Mouse (Mus musculus): ENCODE measurements around the gene Pex11a.

Gene Pex11a

DNA sequence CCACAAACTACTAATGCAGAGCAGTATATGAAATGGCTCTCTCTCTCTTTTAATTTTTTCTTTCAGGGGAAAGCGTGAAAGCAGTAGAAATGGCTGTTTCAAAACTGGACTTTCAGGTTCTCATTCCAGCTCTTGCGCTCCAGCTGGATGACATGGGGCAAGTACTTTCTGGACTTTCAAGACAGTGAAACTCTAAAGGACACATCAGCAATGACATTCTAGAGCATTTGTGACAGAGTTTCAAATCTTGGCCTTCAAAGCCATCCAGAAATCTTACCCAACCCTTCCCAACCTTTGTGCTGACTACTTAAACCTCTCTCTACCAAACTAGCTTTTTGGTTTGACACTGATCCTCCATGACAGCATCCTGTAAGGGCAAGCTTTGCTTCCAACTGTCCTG is 4.0 kb downstream of the Pex11a start:
- DNase-seq (ENCODE audit: low read depth, low spot score): no peak

DNA sequence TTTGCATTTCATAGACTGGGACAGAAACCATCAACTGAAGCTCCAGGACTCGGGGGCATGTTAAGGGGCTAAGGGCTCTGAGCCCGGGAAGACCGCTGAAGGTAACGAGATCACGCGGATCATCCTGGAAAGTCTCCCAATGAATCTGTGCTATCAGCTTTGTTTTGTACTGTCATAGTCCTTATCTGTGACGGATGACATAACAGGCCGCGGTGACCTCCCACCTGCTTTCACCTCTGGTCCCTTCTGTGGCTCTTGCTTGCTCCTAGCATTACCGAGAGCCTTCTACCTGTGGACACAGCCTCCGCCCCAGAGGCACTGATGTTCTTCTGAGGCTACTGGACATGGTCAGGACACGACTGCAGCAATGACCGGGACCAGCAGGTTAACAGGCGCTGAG is 6.4 kb downstream of the Pex11a start:
- DNase-seq (ENCODE audit: low read depth, low spot score): no peak

DNA sequence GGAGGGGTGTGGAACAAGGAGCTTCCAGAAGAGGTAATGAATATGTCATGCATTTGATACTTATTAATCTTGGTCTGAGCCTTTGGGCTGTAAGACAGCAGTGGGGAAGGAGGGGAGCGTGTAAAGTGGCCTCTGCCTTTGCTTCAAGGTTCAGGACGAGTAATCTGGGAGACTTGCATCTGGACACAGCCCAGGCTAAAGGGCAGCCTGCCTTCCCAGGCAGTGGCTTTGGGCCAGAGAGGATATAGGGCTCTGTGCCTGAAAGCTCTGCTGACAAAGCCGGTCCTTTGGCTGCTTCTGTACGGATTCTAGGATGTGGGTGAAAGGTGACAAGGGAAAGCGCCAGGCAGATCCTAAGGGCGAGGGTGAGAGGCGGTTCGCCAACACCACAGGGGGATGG is 8.4 kb downstream of the Pex11a start:
- no peak for DNase-seq (ENCODE audit: low read depth, low spot score)

DNA sequence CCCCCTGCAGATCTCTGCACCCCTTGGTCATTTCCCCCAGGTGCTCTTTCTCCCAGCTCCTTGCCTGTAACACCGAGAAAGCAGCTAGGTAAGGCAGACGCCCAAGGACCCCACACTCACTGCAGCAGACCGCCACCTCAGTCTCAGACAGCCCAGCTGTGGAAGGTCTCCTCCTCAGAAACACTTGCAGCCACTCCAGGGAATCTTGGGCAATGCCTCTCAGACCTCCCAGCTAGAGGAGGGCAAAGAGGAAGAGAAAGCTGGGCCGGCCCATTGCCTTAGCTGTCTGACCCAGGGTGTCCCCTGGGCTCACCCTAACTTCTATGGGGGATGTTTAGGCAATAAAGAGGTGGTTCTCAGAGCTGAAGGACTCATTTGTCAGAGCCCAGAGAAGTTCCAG is 10.3 kb downstream of the Pex11a start, which contains the start of gene Plin1:
TSS of gene Plin1 (minus strand) at position 282 of the 400 bp plus-strand sequence.
- DNase-seq (ENCODE audit: low read depth, low spot score): no peak

DNA sequence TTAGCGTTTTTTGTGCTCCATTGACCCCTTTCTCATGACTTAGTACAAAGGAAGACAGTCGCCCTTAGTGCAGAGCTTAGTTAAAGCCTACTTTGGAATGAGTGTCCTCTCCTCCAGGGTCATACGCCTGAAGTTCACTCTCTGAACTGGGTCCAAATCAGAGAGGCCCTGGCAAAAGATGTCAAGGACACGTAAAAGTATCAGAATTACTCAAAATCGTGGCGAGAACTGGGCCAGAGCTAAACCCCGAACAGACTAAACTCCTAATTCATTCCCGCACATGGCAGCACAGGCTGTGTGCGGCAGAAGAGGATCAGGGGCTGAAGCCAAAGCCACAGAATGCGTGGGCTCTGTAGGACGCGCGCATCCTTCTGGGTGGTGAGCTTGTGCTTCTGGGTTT is 11.5 kb downstream of the Pex11a start:
- DNase-seq (ENCODE audit: low read depth, low spot score): no peak

DNA sequence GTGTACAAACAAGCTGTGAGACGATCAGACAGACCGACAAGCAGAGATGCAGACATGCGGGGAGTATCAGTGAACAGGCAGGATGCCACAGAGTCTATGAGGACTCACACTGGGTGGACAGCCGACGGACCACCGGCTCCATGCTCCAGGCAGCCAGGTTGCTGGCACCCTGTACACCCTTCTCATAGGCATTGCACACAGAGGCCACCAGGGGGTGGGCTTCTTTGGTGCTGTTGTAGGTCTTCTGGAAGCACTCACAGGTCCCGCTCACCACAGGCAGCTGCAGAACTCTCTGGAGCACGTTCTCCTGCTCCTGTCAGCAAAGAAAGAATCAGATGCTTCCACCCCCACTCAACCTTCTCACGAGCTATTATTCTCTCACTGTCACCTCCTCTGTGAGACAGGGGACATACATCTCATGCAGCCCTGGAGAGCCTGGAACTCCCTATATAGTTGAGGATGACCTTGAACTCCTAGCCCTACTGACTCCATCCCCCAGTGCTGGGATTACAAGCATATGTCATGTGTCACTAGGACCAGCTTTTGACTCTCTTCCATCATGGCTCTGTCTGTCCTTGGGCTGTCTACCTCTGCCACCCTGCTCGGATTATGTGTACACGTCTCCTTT is 13.1 kb downstream of the Pex11a start:
- DNase-seq (ENCODE audit: low read depth, low spot score): peak; percentile 58

DNA sequence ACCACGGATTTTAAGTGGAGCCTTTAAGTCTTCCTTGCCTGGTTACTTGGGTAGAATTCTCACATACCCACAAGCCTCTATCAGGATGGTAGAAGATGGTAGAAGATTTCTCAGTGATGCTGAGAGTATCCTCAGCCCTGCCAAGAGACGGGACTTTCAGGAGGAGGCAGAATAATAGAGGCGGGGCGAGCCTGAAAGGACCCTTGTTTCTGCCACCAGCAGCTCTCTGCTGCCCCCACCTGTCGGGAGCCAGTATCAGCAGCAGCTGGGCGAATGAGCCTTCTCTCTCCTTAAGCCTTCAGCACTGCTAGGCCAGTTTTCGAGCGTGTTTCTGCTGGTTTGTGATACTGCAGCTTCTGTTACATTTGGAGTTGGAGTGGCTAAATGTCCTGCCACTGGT is 13.8 kb downstream of the Pex11a start:
- peak; percentile 76 for DNase-seq (ENCODE audit: low read depth, low spot score)

DNA sequence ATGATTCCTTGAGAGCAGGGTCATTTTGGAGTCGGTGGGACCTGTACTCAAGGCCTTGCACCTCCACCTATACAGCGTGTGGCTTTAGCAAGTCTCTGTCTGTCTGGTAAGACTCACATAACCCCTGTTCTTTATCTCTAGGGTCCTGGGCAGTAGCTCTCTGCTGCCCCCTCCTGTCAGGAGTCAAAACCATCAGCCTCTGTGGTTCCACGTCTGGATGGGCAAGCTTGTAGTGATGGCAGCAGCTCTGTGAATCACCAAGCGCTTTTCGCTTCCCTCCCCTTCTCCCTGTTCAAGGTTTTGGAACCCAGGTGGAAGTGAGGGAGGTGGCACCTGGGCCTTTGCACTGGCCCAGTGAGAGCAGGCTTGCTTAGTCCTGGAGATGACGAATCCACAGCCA is 14.7 kb downstream of the Pex11a start:
- peak; percentile 74 for DNase-seq (ENCODE audit: low read depth, low spot score)

DNA sequence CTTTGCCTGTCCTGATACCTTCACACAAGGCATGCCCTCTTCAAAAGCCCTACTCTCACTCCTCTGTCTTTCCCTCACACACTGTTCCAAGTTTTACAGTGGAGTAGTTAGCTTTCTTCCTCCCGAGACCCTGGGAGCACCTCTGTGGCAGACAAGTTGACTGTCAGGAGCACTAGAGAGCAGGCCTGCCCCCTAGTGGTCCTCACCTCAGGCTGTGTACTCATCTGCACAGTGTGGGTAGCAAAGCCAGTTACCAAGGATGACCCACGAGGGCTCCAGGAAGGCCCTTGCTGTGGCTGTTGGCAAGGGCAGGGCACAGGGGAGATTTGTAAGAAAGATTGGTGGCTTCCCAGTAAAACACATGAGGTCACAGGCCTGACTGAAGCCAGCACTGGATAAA is 15.8 kb downstream of the Pex11a start:
- DNase-seq (ENCODE audit: low read depth, low spot score): peak; percentile 58

DNA sequence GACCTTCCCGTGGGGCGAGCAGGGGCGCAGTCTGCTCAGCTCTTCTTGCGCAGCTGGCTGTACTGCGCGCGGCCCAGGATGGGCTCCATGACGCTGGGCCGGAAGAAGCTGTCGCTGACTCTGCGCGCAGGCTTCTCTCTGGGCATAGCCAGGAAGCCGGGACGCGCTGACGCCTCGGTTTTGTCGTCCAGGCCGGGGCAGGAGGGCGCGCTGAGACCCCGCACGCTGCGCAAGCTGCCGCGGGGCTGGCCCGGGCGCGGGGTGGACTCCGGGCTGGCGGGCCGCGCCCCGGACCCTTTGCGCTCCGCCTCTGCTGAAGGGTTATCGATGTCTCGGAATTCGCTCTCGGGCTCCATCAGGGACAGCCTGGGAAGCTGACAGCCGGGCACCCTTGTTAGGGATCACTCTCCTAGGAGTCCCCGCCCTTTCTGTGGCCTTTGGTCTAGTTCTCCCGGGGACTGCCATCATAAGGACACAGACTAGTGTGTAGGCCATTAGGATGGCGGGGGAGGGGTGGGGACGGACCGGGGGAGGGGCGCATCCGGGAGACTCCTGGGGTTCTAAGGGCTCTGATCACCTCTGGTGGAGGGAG is 21.4 kb downstream of the Pex11a start:
- DNase-seq (ENCODE audit: low read depth, low spot score): no peak

DNA sequence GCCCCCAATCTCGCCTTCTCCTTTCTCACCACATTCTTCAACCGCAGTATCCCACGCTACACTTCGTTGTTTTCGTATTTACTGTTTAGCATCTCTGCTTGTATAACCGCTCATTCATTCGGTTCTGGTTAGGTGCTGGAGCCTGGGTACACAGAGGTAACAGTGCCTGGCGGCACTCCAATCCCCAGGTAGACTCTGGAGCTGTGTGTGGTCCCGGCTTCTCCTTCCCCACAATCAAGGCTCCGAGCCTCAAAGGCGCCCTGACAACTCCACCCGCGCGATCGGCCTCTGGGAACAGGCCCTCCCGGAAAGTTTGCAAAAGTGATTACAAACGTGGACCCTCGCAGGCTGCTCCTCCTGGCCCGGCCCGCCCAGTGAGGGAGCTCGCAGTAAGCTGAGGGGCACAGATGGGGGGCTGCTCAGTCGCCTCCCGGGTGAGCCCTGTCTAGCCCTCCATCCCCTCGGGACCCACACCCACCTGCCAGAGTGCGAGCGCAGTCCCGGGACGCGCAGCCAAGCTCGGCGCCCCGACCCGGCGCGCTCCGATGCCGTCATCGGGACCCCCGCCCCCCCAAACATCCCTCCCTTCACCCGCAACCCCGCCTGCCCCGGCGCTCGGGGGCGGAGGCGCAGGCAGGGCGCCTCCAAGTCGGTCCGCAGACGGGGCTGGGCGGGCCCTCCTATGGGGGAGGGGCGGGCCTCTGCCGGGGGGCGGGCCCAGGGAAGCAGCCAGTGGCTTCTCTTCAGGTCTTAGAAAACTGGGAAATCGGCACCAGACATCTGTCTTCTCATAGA is 27.5 kb downstream of the Pex11a start, which contains the start of gene Kif7:
TSS of gene Kif7 (minus strand) at position 534 of the 795 bp plus-strand sequence.
- DNase-seq (ENCODE audit: low read depth, low spot score): peak; percentile 64

DNA sequence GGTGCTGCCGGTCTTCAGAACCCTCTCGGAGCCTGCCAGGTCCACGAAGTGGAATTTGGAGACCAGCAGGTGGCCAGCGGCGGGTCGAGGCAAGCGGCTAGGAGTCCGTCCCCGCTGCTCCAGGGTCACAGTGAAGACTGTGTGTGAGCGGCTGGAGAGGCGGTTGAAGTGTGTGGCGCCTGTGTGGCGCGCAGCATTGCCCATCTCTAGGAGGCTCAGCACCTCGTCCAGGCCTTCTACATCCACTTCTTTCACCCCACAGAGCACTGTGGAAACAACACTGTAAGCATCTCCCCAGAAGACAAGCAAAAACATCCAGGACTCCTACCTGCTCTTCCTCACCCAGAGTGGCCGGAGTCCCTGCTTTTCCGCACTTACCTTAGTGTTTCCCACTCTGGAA is 32.1 kb downstream of the Pex11a start:
- DNase-seq (ENCODE audit: low read depth, low spot score): no peak

DNA sequence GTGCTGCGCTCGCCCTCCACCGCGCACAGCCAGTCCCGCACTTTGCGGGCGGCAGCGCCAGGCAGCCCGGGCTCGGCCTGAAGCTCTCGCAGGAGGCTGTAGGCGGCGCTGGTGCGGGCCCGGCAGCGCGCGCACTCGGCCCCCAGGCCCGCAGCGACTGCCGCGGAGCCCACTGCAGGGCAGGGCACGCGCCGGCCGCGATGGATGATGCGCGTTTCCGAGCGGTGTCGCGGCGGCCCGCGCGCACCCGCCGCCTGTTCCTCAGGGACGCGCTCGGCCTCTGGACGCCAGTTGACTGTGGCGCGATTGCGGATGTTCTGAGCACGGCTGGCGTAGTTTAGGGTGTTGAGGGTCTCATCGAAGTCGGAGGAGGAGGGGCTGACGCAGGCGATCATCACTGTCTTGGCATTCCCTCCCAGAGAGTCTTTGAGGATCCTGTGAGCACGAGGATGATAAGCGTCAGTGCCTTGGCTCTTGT is 32.8 kb downstream of the Pex11a start:
- no peak for DNase-seq (ENCODE audit: low read depth, low spot score)

DNA sequence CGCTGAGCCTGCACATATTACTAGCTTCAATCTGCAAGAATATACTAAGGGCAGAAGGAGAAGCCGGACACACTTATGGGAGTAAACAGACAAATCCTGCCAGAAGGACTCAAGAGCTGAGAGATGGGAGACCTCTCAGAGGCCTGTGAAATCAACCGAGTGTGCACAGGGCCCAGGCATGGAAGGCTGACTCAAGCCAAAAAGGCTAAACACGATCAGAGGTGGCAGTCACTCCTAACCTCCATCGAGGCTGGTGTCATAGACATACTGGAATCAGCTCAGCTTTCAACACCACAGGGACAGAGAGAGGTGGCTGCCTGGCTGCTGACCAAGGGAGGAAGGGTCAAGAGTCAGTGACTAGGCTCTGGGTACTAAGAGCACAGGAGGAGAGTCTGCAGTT is 37.7 kb downstream of the Pex11a start:
- no peak for DNase-seq (ENCODE audit: low read depth, low spot score)

DNA sequence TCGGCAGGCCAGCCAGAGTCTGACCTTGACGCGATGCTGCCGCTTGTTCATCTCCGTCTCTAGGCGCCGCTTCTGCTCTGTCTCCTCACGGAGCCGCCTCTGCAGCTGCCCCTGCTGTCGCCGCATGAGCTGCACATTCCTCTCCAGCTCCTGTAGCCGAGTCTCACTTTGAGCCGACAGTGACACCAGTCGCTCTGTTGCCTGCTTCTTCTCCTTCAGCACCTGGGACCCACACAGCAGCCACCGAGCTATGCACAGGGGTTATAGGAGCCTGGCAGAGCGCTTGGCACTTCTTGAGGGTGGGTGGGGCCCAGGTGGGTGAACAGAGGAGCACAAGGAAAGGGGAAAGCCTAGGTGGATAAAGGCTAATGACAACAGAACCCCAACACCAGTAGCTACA is 40.2 kb downstream of the Pex11a start:
- DNase-seq (ENCODE audit: low read depth, low spot score): no peak

DNA sequence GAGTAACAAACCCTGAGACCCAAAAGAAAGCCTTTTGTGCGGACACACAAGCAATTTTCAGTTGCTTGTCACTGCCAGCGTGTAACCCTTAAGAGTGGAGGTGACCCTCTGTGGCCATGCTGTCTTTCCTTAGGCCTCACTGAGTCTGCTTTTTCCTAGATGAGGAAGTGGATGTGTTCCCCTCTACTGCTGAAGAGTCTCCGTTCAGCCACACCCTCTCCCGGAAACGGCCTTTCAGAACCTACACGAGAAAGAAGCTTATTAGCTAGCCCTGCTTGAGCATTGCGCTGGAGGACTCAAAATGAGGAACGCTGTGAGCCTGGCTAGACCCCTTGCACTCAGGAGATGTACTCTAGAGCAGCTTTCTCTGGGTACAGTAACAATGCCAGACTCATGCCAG is 46.4 kb downstream of the Pex11a start:
- no peak for DNase-seq (ENCODE audit: low read depth, low spot score)
